Mouse (Mus musculus): ENCODE results near the gene Ppp1r21. TPM values are rescaled to one million over a fixed set of nuclear protein-coding genes. Genes with fewer than 3 reads are reported as not detected.

Gene Ppp1r21
- polyA plus RNA-seq, 1 experiment from 2014 or later, result 24.0 TPM

DNA sequence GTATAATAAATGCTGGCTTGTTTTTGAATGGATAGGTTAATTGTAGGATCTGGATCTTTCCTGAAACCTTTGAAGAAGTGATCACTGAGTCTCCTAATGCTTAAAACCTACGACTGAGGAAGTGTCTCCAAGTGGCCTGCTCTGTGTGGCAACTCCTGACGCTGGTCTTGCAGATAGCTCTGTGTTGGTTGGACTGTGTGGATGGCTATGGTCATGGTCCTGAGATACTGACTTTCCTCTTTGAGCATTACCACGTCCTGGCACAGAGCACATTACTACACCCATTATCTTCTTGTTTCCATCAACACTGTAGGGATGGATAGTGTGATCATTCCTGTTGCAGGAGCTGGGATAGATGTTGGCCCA lies 13.5 kb downstream of the Ppp1r21 start:
- Histone ChIP-seq H3K4me2 (no peak overlapping the region), H3K27ac (ENCODE audit: low read depth, low read length) (no peak overlapping the region)
- WGBS, result 78% methylated on average over 3 of the region's 3 CpGs

DNA sequence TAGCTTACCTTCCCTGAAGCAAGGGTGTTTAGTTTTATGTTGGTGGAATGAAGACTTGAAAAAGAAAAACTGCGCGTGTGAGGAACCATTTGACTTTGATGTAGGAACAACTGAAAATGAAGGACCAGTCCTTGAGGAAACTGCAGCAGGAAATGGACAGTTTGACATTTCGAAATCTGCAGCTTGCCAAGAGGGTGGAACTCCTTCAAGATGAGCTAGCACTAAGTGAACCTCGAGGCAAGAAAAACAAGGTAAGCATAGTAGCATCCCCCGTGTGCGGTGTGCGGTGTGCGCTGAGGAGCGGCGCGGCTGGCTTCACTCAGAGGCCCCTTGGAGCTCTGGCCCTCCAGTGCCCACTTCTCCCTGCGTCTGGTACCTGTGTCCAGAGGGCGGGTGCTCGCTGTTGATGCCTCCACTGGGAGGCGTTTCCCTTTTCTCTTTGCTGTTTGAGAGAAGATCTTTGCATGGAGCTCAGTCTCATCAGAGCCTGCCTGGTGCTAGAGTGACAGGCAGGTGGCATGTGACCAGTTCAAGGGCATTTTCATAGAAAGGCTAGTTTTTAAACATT lies 15.4 kb downstream of the Ppp1r21 start:
- WGBS, result 93% methylated on average over 15 of the region's 15 CpGs
- ATAC-seq (ENCODE audit: low FRiP score), result no peak
- H3K36me3 ChIP-seq (ENCODE audit: control insufficient read depth, insufficient read depth, low read length), result peaks cover 2% of the 10 kb centered on the region; the same call in 1 of the 2 replicates

More for the DNA sequence above, 13.5 kb downstream of the Ppp1r21 start:
- Histone ChIP-seq H3K9ac (ENCODE audit: low read length) (no peak overlapping the region), H3K4me1 (ENCODE audit: control insufficient read depth, insufficient read depth, low read length) (no peaks in the 10 kb centered on the region; the same call in 1 of the 2 replicates), H3K4me3 (ENCODE audit: low read depth, low read length) (no peak overlapping the region), H3K36me3 (ENCODE audit: control insufficient read depth, insufficient read depth, low read length) (peaks cover 2% of the 10 kb centered on the region; the same call in 1 of the 2 replicates), H3K9me3 (ENCODE audit: control insufficient read depth, low read length) (no peaks in the 10 kb centered on the region), H3K27me3 (ENCODE audit: control insufficient read depth, insufficient read depth, low read length) (no peaks in the 10 kb centered on the region)
- ATAC-seq (ENCODE audit: low FRiP score), result 0 out of 2 replicates have a peak, but pooled peaks have one; percentile 44
- no peak for DNase-seq (ENCODE audit: low spot score, missing footprints)

DNA sequence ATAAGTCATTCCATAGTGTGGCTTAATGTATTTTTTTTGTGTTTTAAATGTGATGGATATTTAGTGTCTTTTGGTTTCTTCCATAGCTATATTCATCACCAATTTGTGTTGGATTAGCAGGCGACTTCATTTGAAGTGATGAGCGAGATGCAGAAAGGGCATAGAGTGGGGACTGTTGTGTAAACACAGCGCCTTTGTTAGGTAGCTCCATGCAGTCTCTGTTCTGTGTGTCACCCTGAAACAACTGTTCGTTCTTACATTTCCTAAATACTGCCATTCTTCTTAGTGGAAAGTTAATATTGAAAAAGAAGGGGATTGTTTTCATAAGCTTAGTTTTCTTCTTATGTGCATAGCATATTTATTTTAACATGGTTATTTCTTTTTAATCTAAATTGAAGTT lies 16.8 kb downstream of the Ppp1r21 start:
- H3K9ac ChIP-seq (ENCODE audit: low read length), result no peak overlapping the region
- no peak for ATAC-seq (ENCODE audit: low FRiP score)
- H3K9me3 ChIP-seq (ENCODE audit: control insufficient read depth, low read length), result no peaks in the 10 kb centered on the region
- DNase-seq (ENCODE audit: low spot score, missing footprints), result no peak
- 84% methylated on average over 4 of the region's 4 CpGs for WGBS
- no peak overlapping the region for H3K4me2 ChIP-seq
- no peak overlapping the region for H3K27ac ChIP-seq (ENCODE audit: low read depth, low read length)
- no peaks in the 10 kb centered on the region; the same call in 1 of the 2 replicates for H3K4me1 ChIP-seq (ENCODE audit: control insufficient read depth, insufficient read depth, low read length)
- H3K36me3 ChIP-seq (ENCODE audit: control insufficient read depth, insufficient read depth, low read length), result peaks cover 2% of the 10 kb centered on the region; the same call in 1 of the 2 replicates
- H3K27me3 ChIP-seq (ENCODE audit: control insufficient read depth, insufficient read depth, low read length), result no peaks in the 10 kb centered on the region
- no peak overlapping the region for H3K4me3 ChIP-seq (ENCODE audit: low read depth, low read length)

More for the DNA sequence above, 15.4 kb downstream of the Ppp1r21 start:
- no peaks in the 10 kb centered on the region for H3K27me3 ChIP-seq (ENCODE audit: control insufficient read depth, insufficient read depth, low read length)
- H3K4me1 ChIP-seq (ENCODE audit: control insufficient read depth, insufficient read depth, low read length), result no peaks in the 10 kb centered on the region; the same call in 1 of the 2 replicates
- no peak overlapping the region for H3K9ac ChIP-seq (ENCODE audit: low read length)
- H3K27ac ChIP-seq (ENCODE audit: low read depth, low read length), result no peak overlapping the region
- H3K9me3 ChIP-seq (ENCODE audit: control insufficient read depth, low read length), result no peaks in the 10 kb centered on the region
- DNase-seq (ENCODE audit: low spot score, missing footprints), result no peak
- no peak overlapping the region for H3K4me2 ChIP-seq
- no peak overlapping the region for H3K4me3 ChIP-seq (ENCODE audit: low read depth, low read length)

DNA sequence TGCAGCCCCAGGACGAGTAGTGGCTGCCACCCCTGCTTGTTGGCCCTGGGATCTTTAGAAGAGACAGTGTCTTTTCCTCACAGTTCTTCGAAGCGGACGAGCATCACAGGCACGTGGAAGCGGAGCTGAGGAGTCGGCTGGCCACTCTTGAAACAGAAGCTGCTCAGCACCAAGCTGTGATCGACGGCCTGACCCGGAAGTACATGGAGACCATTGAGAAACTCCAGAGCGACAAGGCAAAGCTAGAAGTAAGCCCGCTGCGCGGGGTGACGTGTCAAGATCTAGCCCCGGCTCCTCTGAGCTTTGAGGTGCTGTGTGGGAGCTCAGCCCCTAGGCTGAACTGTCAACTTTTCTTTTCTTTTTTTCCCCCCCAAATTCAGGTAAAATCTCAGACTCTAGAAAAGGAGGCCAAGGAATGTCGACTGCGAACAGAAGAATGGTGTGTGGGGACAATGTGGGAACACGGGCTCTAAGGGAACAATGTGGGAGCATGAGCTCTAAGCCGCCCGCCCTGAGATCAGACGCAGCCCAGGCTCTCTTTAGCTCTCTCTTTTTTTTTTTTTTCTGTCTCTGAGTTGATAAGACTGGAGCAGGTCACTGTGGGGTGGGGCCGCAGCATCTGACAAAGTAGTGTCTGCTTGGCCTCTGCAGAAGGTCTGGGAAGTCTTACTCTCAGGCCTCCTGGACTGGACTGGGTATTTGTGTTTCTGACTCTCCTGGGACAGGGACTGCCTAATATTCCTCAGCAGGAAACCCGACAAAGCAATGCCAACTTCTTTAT lies 19.7 kb downstream of the Ppp1r21 start:
- H3K36me3 ChIP-seq (ENCODE audit: control insufficient read depth, insufficient read depth, low read length), result peaks cover 2% of the 10 kb centered on the region; the same call in 1 of the 2 replicates
- H3K4me1 ChIP-seq (ENCODE audit: control insufficient read depth, insufficient read depth, low read length), result peaks cover 3% of the 10 kb centered on the region; the same call in 1 of the 2 replicates
- WGBS, result 83% methylated on average over 24 of the region's 24 CpGs
- H3K4me3 ChIP-seq (ENCODE audit: low read depth, low read length), result no peak overlapping the region
- no peaks in the 10 kb centered on the region for H3K9me3 ChIP-seq (ENCODE audit: control insufficient read depth, low read length)
- ATAC-seq (ENCODE audit: low FRiP score) (no peak), DNase-seq (ENCODE audit: low spot score, missing footprints) (no peak)
- no peak overlapping the region for H3K4me2 ChIP-seq
- H3K9ac ChIP-seq (ENCODE audit: low read length), result no peak overlapping the region
- H3K27ac ChIP-seq (ENCODE audit: low read depth, low read length), result no peak overlapping the region
- H3K27me3 ChIP-seq (ENCODE audit: control insufficient read depth, insufficient read depth, low read length), result no peaks in the 10 kb centered on the region

DNA sequence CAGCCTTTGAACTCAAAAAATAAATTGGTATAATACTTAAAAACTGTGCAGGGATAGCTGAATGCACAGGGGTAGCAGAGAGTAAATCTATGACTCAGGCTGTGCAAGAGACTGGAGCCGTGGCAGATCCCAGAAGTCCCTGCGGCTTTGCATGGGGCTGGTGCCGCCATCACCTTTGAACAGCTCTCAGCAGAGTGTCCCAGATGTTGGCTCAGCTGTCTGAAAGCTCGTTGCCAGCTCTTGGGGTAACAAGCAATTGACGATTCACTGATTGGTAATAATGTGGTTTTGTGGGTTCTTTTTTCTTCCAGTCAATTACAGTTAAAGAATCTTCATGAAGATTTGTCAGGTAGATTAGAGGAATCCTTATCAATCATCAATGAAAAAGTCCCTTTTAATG lies 20.4 kb downstream of the Ppp1r21 start:
- Histone ChIP-seq H3K9ac (ENCODE audit: low read length) (no peak overlapping the region), H3K27me3 (ENCODE audit: control insufficient read depth, insufficient read depth, low read length) (no peaks in the 10 kb centered on the region), H3K36me3 (ENCODE audit: control insufficient read depth, insufficient read depth, low read length) (peaks cover 2% of the 10 kb centered on the region; the same call in 1 of the 2 replicates), H3K4me3 (ENCODE audit: low read depth, low read length) (no peak overlapping the region), H3K4me2 (no peak overlapping the region), H3K27ac (ENCODE audit: low read depth, low read length) (no peak overlapping the region), H3K9me3 (ENCODE audit: control insufficient read depth, low read length) (no peaks in the 10 kb centered on the region), H3K4me1 (ENCODE audit: control insufficient read depth, insufficient read depth, low read length) (peaks cover 3% of the 10 kb centered on the region; the same call in 1 of the 2 replicates)
- DNase-seq (ENCODE audit: low spot score, missing footprints) (peak; percentile 57), ATAC-seq (ENCODE audit: low FRiP score) (no peak)
- 80% methylated on average over 5 of the region's 5 CpGs for WGBS

DNA sequence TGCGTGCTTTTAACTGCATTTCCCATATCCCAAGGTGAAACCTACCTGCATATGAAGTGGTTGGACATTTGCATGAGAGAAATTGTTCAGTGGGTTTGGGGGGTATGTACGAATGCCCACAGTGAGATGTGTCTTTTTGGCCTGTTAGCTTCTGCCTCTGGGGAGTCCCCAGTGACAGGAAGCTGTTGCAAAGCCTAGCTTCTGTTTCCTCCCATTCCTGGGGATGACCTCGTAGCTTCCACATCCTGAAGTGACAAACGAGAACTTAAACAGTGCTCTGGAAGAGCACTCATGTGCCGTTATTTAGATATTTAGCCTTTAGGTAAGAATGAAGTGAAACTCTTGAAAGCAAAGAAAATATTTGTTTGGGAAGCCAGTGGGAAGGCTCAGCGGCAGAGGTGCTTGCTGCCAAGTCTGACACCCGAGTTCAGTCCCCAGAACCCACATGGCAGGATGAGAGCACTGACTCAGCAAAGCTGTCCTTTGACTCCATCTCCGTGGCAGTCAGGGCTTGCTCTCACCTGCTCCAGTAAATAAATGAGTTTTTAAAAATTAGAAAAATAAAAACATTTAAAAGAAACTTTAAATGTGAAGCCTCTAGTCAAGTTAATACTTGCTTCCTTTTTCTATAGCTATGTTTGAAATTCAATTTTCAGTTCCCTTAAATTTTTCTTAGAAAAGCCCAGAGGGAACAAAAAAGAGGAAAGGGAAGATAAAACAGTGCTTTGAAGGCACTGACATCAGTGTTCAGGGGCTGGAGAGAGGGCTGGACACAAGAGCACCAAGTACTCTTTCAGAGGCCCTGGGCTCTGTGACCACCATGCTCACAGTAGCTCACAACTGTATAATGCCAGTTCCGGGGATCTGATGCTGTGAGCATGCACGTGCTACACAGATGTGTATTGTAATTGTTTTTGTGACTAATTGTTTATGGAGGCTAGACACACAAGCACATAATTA lies 21.3 kb downstream of the Ppp1r21 start:
- no peaks in the 10 kb centered on the region for H3K27me3 ChIP-seq (ENCODE audit: control insufficient read depth, insufficient read depth, low read length)
- ATAC-seq (ENCODE audit: low FRiP score) (no peak), DNase-seq (ENCODE audit: low spot score, missing footprints) (no peak)
- H3K27ac ChIP-seq (ENCODE audit: low read depth, low read length), result no peak overlapping the region
- peaks cover 3% of the 10 kb centered on the region; the same call in 1 of the 2 replicates for H3K4me1 ChIP-seq (ENCODE audit: control insufficient read depth, insufficient read depth, low read length)
- WGBS, result 81% methylated on average over 10 of the region's 10 CpGs
- H3K4me2 ChIP-seq, result no peak overlapping the region
- H3K4me3 ChIP-seq (ENCODE audit: low read depth, low read length), result no peak overlapping the region
- H3K9ac ChIP-seq (ENCODE audit: low read length), result no peak overlapping the region
- H3K9me3 ChIP-seq (ENCODE audit: control insufficient read depth, low read length), result no peaks in the 10 kb centered on the region
- H3K36me3 ChIP-seq (ENCODE audit: control insufficient read depth, insufficient read depth, low read length), result peaks cover 2% of the 10 kb centered on the region; the same call in 1 of the 2 replicates

DNA sequence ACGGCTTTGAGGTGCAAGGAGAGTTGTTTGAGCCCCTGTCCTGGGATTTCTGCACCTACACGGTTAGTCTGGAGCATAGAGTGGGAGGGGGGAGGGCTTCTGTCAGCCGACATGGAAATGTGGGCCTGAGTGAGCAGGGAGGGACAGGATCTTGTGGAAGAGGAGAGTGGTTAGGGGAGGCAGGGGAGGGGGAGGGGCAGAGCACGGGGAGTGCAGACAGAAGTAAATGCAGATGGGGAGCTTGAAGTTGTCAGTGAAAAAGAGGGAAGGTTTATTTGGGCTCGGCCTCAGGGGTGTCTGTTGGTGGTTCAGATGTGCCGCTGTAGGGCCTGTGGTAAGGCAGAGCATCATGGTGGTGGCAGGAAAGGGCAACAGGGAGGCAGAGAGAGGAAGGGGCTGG lies 22.6 kb downstream of the Ppp1r21 start:
- peak; percentile 37; the same call in 1 of the 2 replicates for ATAC-seq (ENCODE audit: low FRiP score)
- Histone ChIP-seq H3K9ac (ENCODE audit: low read length) (no peak overlapping the region), H3K36me3 (ENCODE audit: control insufficient read depth, insufficient read depth, low read length) (peaks cover 1% of the 10 kb centered on the region; the same call in 1 of the 2 replicates), H3K27me3 (ENCODE audit: control insufficient read depth, insufficient read depth, low read length) (no peaks in the 10 kb centered on the region), H3K4me3 (ENCODE audit: low read depth, low read length) (no peak overlapping the region), H3K4me1 (ENCODE audit: control insufficient read depth, insufficient read depth, low read length) (peaks cover 3% of the 10 kb centered on the region; the same call in 1 of the 2 replicates), H3K4me2 (no peak overlapping the region), H3K9me3 (ENCODE audit: control insufficient read depth, low read length) (no peaks in the 10 kb centered on the region), H3K27ac (ENCODE audit: low read depth, low read length) (no peak overlapping the region)
- no peak for DNase-seq (ENCODE audit: low spot score, missing footprints)
- 27% methylated on average over 6 of the region's 6 CpGs for WGBS

DNA sequence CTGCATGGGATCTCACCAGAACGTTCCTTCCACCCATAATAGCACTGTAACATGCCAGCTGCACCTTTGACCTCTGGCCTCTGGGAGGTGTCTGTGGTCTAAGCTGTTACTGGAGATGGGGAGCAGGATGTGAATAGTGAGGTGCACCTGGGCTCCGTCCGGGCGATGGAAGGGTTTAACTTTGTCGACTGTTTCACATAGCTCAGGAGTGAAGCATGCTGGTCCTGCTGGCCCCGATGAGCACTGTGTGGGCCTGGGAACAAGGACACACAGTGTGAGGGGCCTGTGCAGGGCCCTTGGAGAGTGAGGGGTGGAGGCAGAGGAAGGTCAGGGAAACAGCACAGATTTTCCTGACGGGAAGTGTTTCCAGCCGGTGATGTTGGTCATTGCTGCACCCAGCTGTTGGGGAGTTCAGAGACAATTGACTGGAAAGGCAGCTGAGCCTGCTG lies 23.1 kb downstream of the Ppp1r21 start:
- peak; percentile 56; the same call in 1 of the 2 replicates for ATAC-seq (ENCODE audit: low FRiP score)

More for the DNA sequence above, 23.1 kb downstream of the Ppp1r21 start:
- Histone ChIP-seq H3K27ac (ENCODE audit: low read depth, low read length) (no peak overlapping the region), H3K9ac (ENCODE audit: low read length) (no peak overlapping the region), H3K4me1 (ENCODE audit: control insufficient read depth, insufficient read depth, low read length) (peaks cover 3% of the 10 kb centered on the region; the same call in 1 of the 2 replicates), H3K4me3 (ENCODE audit: low read depth, low read length) (no peak overlapping the region), H3K4me2 (no peak overlapping the region), H3K9me3 (ENCODE audit: control insufficient read depth, low read length) (no peaks in the 10 kb centered on the region), H3K36me3 (ENCODE audit: control insufficient read depth, insufficient read depth, low read length) (no peaks in the 10 kb centered on the region), H3K27me3 (ENCODE audit: control insufficient read depth, insufficient read depth, low read length) (no peaks in the 10 kb centered on the region)
- 57% methylated on average over 8 of the region's 8 CpGs for WGBS
- peak; percentile 67 for DNase-seq (ENCODE audit: low spot score, missing footprints)

All from midbrain, embryonic 11.5 days (tissue).